Mouse (Mus musculus): ENCODE measurements around the gene Gm20388.

- no peak for TF ChIP-seq CTCF (IDR thresholded peaks at IDR 0.05; ENCODE audit: borderline replicate concordance, extremely low read depth, insufficient read depth, insufficient read length)
- TF ChIP-seq POLR2A (IDR thresholded peaks at IDR 0.05; ENCODE audit: borderline replicate concordance, extremely low read depth, insufficient read depth, insufficient read length, poor library complexity, severe bottlenecking): peak; percentile 62; the same call in 1 of the 2 replicates
Observed at GRCm38 (mm10) chr8:123948942-123949685, 4038.5 kb downstream of the Gm20388 start, which contains the start of gene Nup133.

Measured in brain, embryonic 14.5 days (tissue).